Mouse (Mus musculus) limb, embryonic 12.5 days (tissue): Measurements from ENCODE around the gene Tut7. TPM values are rescaled to one million over a fixed set of nuclear protein-coding genes. Genes with fewer than 3 reads are reported as not detected.

Source experiments
- ATAC-seq: fragments of 200-750 bp; cut with Nextera tagmentation; 2 replicates; pipeline ENCODE4 v1.8.0; 2017; ENCODE audit warnings: low read depth, moderate TSS enrichment; ENCODE audit not compliant: insufficient number of reproducible peaks, insufficient read depth, low FRiP score, low TSS enrichment
- H3K27ac ChIP-seq: fragments of 300-500 bp; sonication (generic); 2 replicates; pipeline ENCODE4 v1.5.1; 2016; ENCODE audit warnings: mild to moderate bottlenecking, moderate library complexity
- H3K27me3 ChIP-seq: fragments of 300-500 bp; sonication (generic); 2 replicates; pipeline ENCODE4 v1.6.1; 2016; ENCODE audit warnings: mild to moderate bottlenecking, moderate library complexity
- H3K36me3 ChIP-seq: fragments of 300-500 bp; sonication (generic); 2 replicates; pipeline ENCODE4 v1.6.1; 2016; ENCODE audit warnings: mild to moderate bottlenecking, moderate library complexity
- H3K4me1 ChIP-seq: fragments of 300-500 bp; sonication (generic); replicated peaks from 2 replicates; pipeline ENCODE4 v1.6.1; 2016
- H3K4me2 ChIP-seq: fragments of 300-500 bp; sonication (generic); 2 replicates; pipeline ENCODE4 v1.6.1; 2016; ENCODE audit warnings: mild to moderate bottlenecking, moderate library complexity
- H3K4me3 ChIP-seq: fragments of 300-500 bp; sonication (generic); replicated peaks from 2 replicates; pipeline ENCODE4 v1.5.1; 2016; ENCODE audit warnings: mild to moderate bottlenecking
- H3K9ac ChIP-seq: fragments of 300-500 bp; sonication (generic); replicated peaks from 2 replicates; pipeline ENCODE4 v1.6.1; 2016; ENCODE audit warnings: mild to moderate bottlenecking, moderate library complexity
- H3K9me3 ChIP-seq: fragments of 300-500 bp; sonication (generic); 2 replicates; pipeline ENCODE4 v1.6.1; 2016; ENCODE audit warnings: mild to moderate bottlenecking, moderate library complexity
- WGBS: fragments of 180-500 bp; shearing (Covaris S2); methylation state at CpG from one replicate; pipeline ENCODE4 v1.1.7; 2016; 5-methylcytosine and 5-hydroxymethylcytosine counted together
- polyA plus RNA-seq: library from polyadenylated mRNA; unstranded; fragments of >200 nt; fragmentation: Nextera tagmentation; extraction: Ambion mirVana; gene quantifications from 2 replicates; pipeline ENCODE4 v1.2.1, GENCODE M21; 2016

The Tut7 gene
- polyA plus RNA-seq, 1 experiment from 2014 or later, result 56.5 TPM

- Histone ChIP-seq H3K9me3 (no peaks in the 10 kb centered on the region), H3K4me2 (no peak overlapping the region), H3K9ac (no peak overlapping the region), H3K36me3 (peaks cover 5% of the 10 kb centered on the region; the same call in 1 of the 2 replicates), H3K4me3 (no peak overlapping the region), H3K27ac (no peak overlapping the region), H3K27me3 (no peaks in the 10 kb centered on the region), H3K4me1 (peaks cover 10% of the 10 kb centered on the region)
- ATAC-seq, result no peak
These were observed 3.0 kb upstream of the Tut7 start for GRCm38 (mm10) chr13:59825966-59826365.

- Histone ChIP-seq H3K36me3 (peaks cover 39% of the 10 kb centered on the region; the same call in 1 of the 2 replicates), H3K27ac (no peak overlapping the region), H3K4me1 (peaks cover 36% of the 10 kb centered on the region), H3K9me3 (no peaks in the 10 kb centered on the region), H3K9ac (no peak overlapping the region), H3K4me3 (no peak overlapping the region), H3K27me3 (no peaks in the 10 kb centered on the region), H3K4me2 (peak overlapping the region; percentile 65; the same call in 1 of the 2 replicates)
- ATAC-seq, result no peak
- WGBS, result 76% methylated on average over 3 of the region's 3 CpGs
These were observed 2.1 kb downstream of the Tut7 start for GRCm38 (mm10) chr13:59820836-59821235.

GRCm38 (mm10) chr13:59820114-59820513 lies 2.8 kb downstream of the Tut7 start:
- Histone ChIP-seq H3K9ac (no peak overlapping the region), H3K27me3 (no peaks in the 10 kb centered on the region), H3K4me2 (peak overlapping the region; percentile 24; the same call in 1 of the 2 replicates), H3K4me1 (peaks cover 36% of the 10 kb centered on the region), H3K9me3 (no peaks in the 10 kb centered on the region), H3K36me3 (peaks cover 46% of the 10 kb centered on the region), H3K4me3 (no peak overlapping the region), H3K27ac (no peak overlapping the region)
- WGBS, result 84% methylated on average over 4 of the region's 4 CpGs
- no peak for ATAC-seq

- no peak overlapping the region for H3K4me2 ChIP-seq
- WGBS, result 89% methylated on average over 4 of the region's 4 CpGs
- H3K27me3 ChIP-seq, result no peaks in the 10 kb centered on the region
- ATAC-seq, result no peak
- peaks cover 70% of the 10 kb centered on the region for H3K36me3 ChIP-seq
- H3K4me1 ChIP-seq, result peaks cover 36% of the 10 kb centered on the region
- H3K9ac ChIP-seq, result no peak overlapping the region
- no peak overlapping the region for H3K27ac ChIP-seq
- H3K9me3 ChIP-seq, result no peaks in the 10 kb centered on the region
- no peak overlapping the region for H3K4me3 ChIP-seq
These were observed 5.6 kb downstream of the Tut7 start for GRCm38 (mm10) chr13:59817352-59817751.

GRCm38 (mm10) chr13:59814109-59814591 lies 8.8 kb downstream of the Tut7 start:
- Histone ChIP-seq H3K27ac (no peak overlapping the region), H3K27me3 (no peaks in the 10 kb centered on the region), H3K4me3 (no peak overlapping the region), H3K9me3 (no peaks in the 10 kb centered on the region), H3K9ac (no peak overlapping the region), H3K36me3 (peaks cover 92% of the 10 kb centered on the region), H3K4me2 (no peak overlapping the region), H3K4me1 (peaks cover 11% of the 10 kb centered on the region)
- ATAC-seq, result no peak
- 83% methylated on average over 6 of the region's 6 CpGs for WGBS

- WGBS, result 97% methylated on average over 3 of the region's 3 CpGs
- H3K4me3 ChIP-seq, result no peak overlapping the region
- H3K27ac ChIP-seq, result no peak overlapping the region
- no peak overlapping the region for H3K4me2 ChIP-seq
- H3K9me3 ChIP-seq, result no peaks in the 10 kb centered on the region
- H3K4me1 ChIP-seq, result no peaks in the 10 kb centered on the region
- no peaks in the 10 kb centered on the region for H3K27me3 ChIP-seq
- H3K36me3 ChIP-seq, result peaks cover 93% of the 10 kb centered on the region
- ATAC-seq, result no peak
- no peak overlapping the region for H3K9ac ChIP-seq
These were observed 11.4 kb downstream of the Tut7 start for GRCm38 (mm10) chr13:59811581-59811980.

GRCm38 (mm10) chr13:59801000-59801399 lies 21.9 kb downstream of the Tut7 start:
- H3K4me2 ChIP-seq, result no peak overlapping the region
- H3K4me1 ChIP-seq, result no peaks in the 10 kb centered on the region
- H3K36me3 ChIP-seq, result peaks cover 99% of the 10 kb centered on the region
- ATAC-seq, result no peak
- H3K27me3 ChIP-seq, result no peaks in the 10 kb centered on the region
- H3K4me3 ChIP-seq, result no peak overlapping the region
- 86% methylated on average over 6 of the region's 6 CpGs for WGBS
- no peaks in the 10 kb centered on the region for H3K9me3 ChIP-seq
- no peak overlapping the region for H3K27ac ChIP-seq
- H3K9ac ChIP-seq, result no peak overlapping the region

GRCm38 (mm10) chr13:59800077-59800476 lies 22.9 kb downstream of the Tut7 start:
- no peak for ATAC-seq
- no peak overlapping the region for H3K4me3 ChIP-seq
- H3K9me3 ChIP-seq, result no peaks in the 10 kb centered on the region
- WGBS, result 89% methylated on average over 2 of the region's 2 CpGs
- no peaks in the 10 kb centered on the region for H3K4me1 ChIP-seq
- no peaks in the 10 kb centered on the region for H3K27me3 ChIP-seq
- no peak overlapping the region for H3K4me2 ChIP-seq
- peaks cover 99% of the 10 kb centered on the region for H3K36me3 ChIP-seq
- H3K27ac ChIP-seq, result no peak overlapping the region
- H3K9ac ChIP-seq, result no peak overlapping the region

GRCm38 (mm10) chr13:59798306-59798705 lies 24.6 kb downstream of the Tut7 start:
- peaks cover 99% of the 10 kb centered on the region for H3K36me3 ChIP-seq
- 96% methylated on average over 1 of the region's 1 CpGs for WGBS
- no peak overlapping the region for H3K27ac ChIP-seq

GRCm38 (mm10) chr13:59796466-59796848 lies 26.5 kb downstream of the Tut7 start:
- Histone ChIP-seq H3K9me3 (no peaks in the 10 kb centered on the region), H3K36me3 (peaks cover 99% of the 10 kb centered on the region), H3K27me3 (no peaks in the 10 kb centered on the region), H3K4me1 (no peaks in the 10 kb centered on the region), H3K4me3 (no peak overlapping the region), H3K9ac (no peak overlapping the region), H3K27ac (no peak overlapping the region), H3K4me2 (no peak overlapping the region)
- WGBS, result 94% methylated on average over 9 of the region's 9 CpGs
- ATAC-seq, result no peak

More at GRCm38 (mm10) chr13:59798306-59798705, 24.6 kb downstream of the Tut7 start:
- no peak overlapping the region for H3K4me3 ChIP-seq
- H3K27me3 ChIP-seq, result no peaks in the 10 kb centered on the region
- no peaks in the 10 kb centered on the region for H3K4me1 ChIP-seq
- H3K9ac ChIP-seq, result no peak overlapping the region
- H3K9me3 ChIP-seq, result no peaks in the 10 kb centered on the region
- no peak overlapping the region for H3K4me2 ChIP-seq
- ATAC-seq, result no peak

GRCm38 (mm10) chr13:59795807-59796465 lies 27.0 kb downstream of the Tut7 start:
- Histone ChIP-seq H3K4me3 (no peak overlapping the region), H3K4me1 (no peaks in the 10 kb centered on the region), H3K4me2 (no peak overlapping the region), H3K9me3 (no peaks in the 10 kb centered on the region), H3K27ac (no peak overlapping the region), H3K9ac (no peak overlapping the region), H3K27me3 (no peaks in the 10 kb centered on the region), H3K36me3 (peaks cover 99% of the 10 kb centered on the region)
- ATAC-seq, result no peak
- 95% methylated on average over 6 of the region's 6 CpGs for WGBS

GRCm38 (mm10) chr13:59794786-59795185 lies 28.2 kb downstream of the Tut7 start:
- H3K27me3 ChIP-seq, result no peaks in the 10 kb centered on the region
- no peaks in the 10 kb centered on the region for H3K9me3 ChIP-seq
- no peak overlapping the region for H3K4me2 ChIP-seq
- no peak overlapping the region for H3K4me3 ChIP-seq
- H3K4me1 ChIP-seq, result no peaks in the 10 kb centered on the region
- peaks cover 99% of the 10 kb centered on the region for H3K36me3 ChIP-seq
- 94% methylated on average over 1 of the region's 1 CpGs for WGBS
- H3K27ac ChIP-seq, result no peak overlapping the region
- no peak overlapping the region for H3K9ac ChIP-seq
- no peak for ATAC-seq
